Mouse (Mus musculus) R1 (cell line): Measurements from ENCODE around the gene Get4.

Source experiments
- DNase-seq: peaks from one replicate; pipeline ENCODE4 v3.0.0-alpha.2; 2018; ENCODE audit warnings: low read depth, low spot score

Gene Get4

GRCm38 (mm10) chr5:139317751-139318504, 65.8 kb downstream of the Get4 start:
- peak; percentile 75 for DNase-seq
